Comparison of ENCODE assay signal across 8 mouse cellular contexts in genomic region chr10:127669170-127669569, GRCm38 (mm10). TPM values are rescaled to one million over a fixed set of nuclear protein-coding genes. Genes with fewer than 3 reads are reported as not detected.
DNase-seq lines count a peak whose midpoint lies in the region; ATAC-seq and TF ChIP-seq lines count a peak whose summit lies in the region.

No protein-coding gene starts in this region.

- no peaks in the 10 kb centered on the region for H3K9me3 ChIP-seq in midbrain, embryonic 12.5 days
- no peaks in the 10 kb centered on the region for H3K9me3 ChIP-seq in midbrain, embryonic 10.5 days (replicated peaks)
- no peaks in the 10 kb centered on the region for H3K9me3 ChIP-seq in limb, embryonic 15.5 days
- H3K9me3 ChIP-seq in stomach, embryonic 15.5 days: no peaks in the 10 kb centered on the region

- TF ChIP-seq CTCF in cerebellum, adult 2 months (IDR thresholded peaks at IDR 0.05; ENCODE audit: borderline replicate concordance, insufficient read depth, low read depth, low read length): no peak

- H3K27ac ChIP-seq in cerebellum, adult 2 months (ENCODE audit: insufficient read depth, low read length): peak overlapping the region; percentile 91; the same call in 1 of the 2 replicates
- no peak overlapping the region for H3K27ac ChIP-seq in midbrain, embryonic 12.5 days (replicated peaks)
- no peak overlapping the region for H3K27ac ChIP-seq in midbrain, embryonic 10.5 days (replicated peaks)
- peak overlapping the region; percentile 99 for H3K27ac ChIP-seq in limb, embryonic 15.5 days
- peak overlapping the region; percentile 94 for H3K27ac ChIP-seq in stomach, embryonic 15.5 days

- H3K36me3 ChIP-seq in midbrain, embryonic 12.5 days: no peaks in the 10 kb centered on the region
- no peaks in the 10 kb centered on the region for H3K36me3 ChIP-seq in midbrain, embryonic 10.5 days
- H3K36me3 ChIP-seq in limb, embryonic 15.5 days: peaks cover 6% of the 10 kb centered on the region
- H3K36me3 ChIP-seq in stomach, embryonic 15.5 days: no peaks in the 10 kb centered on the region

- peak overlapping the region; percentile 25 for H3K4me3 ChIP-seq in cerebellum, adult 2 months (replicated peaks; ENCODE audit: insufficient read depth, low read depth, low read length)
- H3K4me3 ChIP-seq in midbrain, embryonic 12.5 days: no peak overlapping the region
- no peak overlapping the region for H3K4me3 ChIP-seq in midbrain, embryonic 10.5 days
- peak overlapping the region; percentile 74 for H3K4me3 ChIP-seq in limb, embryonic 15.5 days
- H3K4me3 ChIP-seq in stomach, embryonic 15.5 days (replicated peaks): no peak overlapping the region; the same call in 1 of the 2 replicates

- no peak for TF ChIP-seq POLR2A in cerebellum, adult 2 months (IDR thresholded peaks at IDR 0.05; ENCODE audit: borderline replicate concordance, insufficient read depth, low read length)

- H3K4me2 ChIP-seq in midbrain, embryonic 12.5 days (replicated peaks): no peak overlapping the region
- H3K4me2 ChIP-seq in limb, embryonic 15.5 days: peak overlapping the region; percentile 72
- peak overlapping the region; percentile 85 for H3K4me2 ChIP-seq in stomach, embryonic 15.5 days

- DNase-seq in cerebellum, adult 2 months: no peak
- DNase-seq in cerebellum, adult 8-10 months: no peak
- no peak for DNase-seq in midbrain, embryonic 10.5 days (ENCODE audit: low spot score)
- peak; percentile 55 to 77 for DNase-seq in frontal cortex, postnatal 10 days (ENCODE audit: low spot score in 2 of 2)
- DNase-seq in gastrocnemius, postnatal 4 days (ENCODE audit: low spot score in 2 of 2): no peak

- WGBS in cerebellum, adult 2 months: 21% methylated on average over 7 of the region's 7 CpGs
- 38% methylated on average over 7 of the region's 7 CpGs for WGBS in midbrain, embryonic 12.5 days
- 27% methylated on average over 7 of the region's 7 CpGs for WGBS in midbrain, embryonic 10.5 days
- WGBS in limb, embryonic 15.5 days: 5% methylated on average over 7 of the region's 7 CpGs
- WGBS in stomach, embryonic 15.5 days: 22% methylated on average over 7 of the region's 7 CpGs

- H3K4me1 ChIP-seq in cerebellum, adult 2 months (ENCODE audit: control insufficient read depth, insufficient read depth, low read length): peaks cover 6% of the 10 kb centered on the region; the same call in 1 of the 2 replicates
- H3K4me1 ChIP-seq in midbrain, embryonic 12.5 days: peaks cover 40% of the 10 kb centered on the region
- H3K4me1 ChIP-seq in midbrain, embryonic 10.5 days: peaks cover 51% of the 10 kb centered on the region
- H3K4me1 ChIP-seq in limb, embryonic 15.5 days: peaks cover 46% of the 10 kb centered on the region
- H3K4me1 ChIP-seq in stomach, embryonic 15.5 days: peaks cover 27% of the 10 kb centered on the region

- H3K9ac ChIP-seq in midbrain, embryonic 12.5 days (replicated peaks): peak overlapping the region; percentile 20; the same call in 1 of the 2 replicates
- H3K9ac ChIP-seq in limb, embryonic 15.5 days: no peak overlapping the region
- H3K9ac ChIP-seq in stomach, embryonic 15.5 days: no peak overlapping the region

- H3K27me3 ChIP-seq in cerebellum, adult 2 months (ENCODE audit: control insufficient read depth, insufficient read depth, low read length): no peaks in the 10 kb centered on the region
- peaks cover 61% of the 10 kb centered on the region for H3K27me3 ChIP-seq in midbrain, embryonic 12.5 days
- H3K27me3 ChIP-seq in midbrain, embryonic 10.5 days (ENCODE audit: low read depth, poor library complexity, severe bottlenecking): peaks cover 57% of the 10 kb centered on the region
- no peaks in the 10 kb centered on the region for H3K27me3 ChIP-seq in limb, embryonic 15.5 days
- H3K27me3 ChIP-seq in stomach, embryonic 15.5 days (replicated peaks): no peaks in the 10 kb centered on the region

- ATAC-seq in midbrain, embryonic 12.5 days (ENCODE audit: low FRiP score, low read depth): no peak
- ATAC-seq in limb, embryonic 15.5 days (ENCODE audit: insufficient number of reproducible peaks, low FRiP score, low TSS enrichment, low read depth): no peak
- no peak for ATAC-seq in stomach, embryonic 15.5 days (ENCODE audit: insufficient read depth, low FRiP score, low read depth)

RNA-seq across cellular contexts. Expression of gene Nab2, which starts 0.8 kb away (rescaled TPM):
- 59.2 and 69.9 TPM in 2 replicates for polyA plus RNA-seq in cerebellum, adult 2 months (2012; rRNA removed)
- polyA plus RNA-seq in midbrain, embryonic 12.5 days (2016; fragmentation: Nextera tagmentation; extraction: Ambion mirVana): 3.7 and 4.5 TPM in 2 replicates
- 3.9 and 4.4 TPM in 2 replicates for polyA plus RNA-seq in midbrain, embryonic 10.5 days (2016; fragmentation: Nextera tagmentation; extraction: Ambion mirVana)
- 23.7 and 24.4 TPM in 2 replicates for polyA plus RNA-seq in limb, embryonic 15.5 days (2015; fragmentation: Nextera tagmentation; extraction: Ambion mirVana)
- 10.8 and 13.3 TPM in 2 replicates for polyA plus RNA-seq in stomach, embryonic 15.5 days (2015; fragmentation: Nextera tagmentation; extraction: Ambion mirVana)
- total RNA-seq in gastrocnemius, postnatal 4 days (2021): 10 to 100 TPM; 14.5 to 14.8 TPM

RNA-seq across cellular contexts. Expression of gene Nemp1, which starts 2.5 kb away (rescaled TPM):
- polyA plus RNA-seq in cerebellum, adult 2 months (2012; rRNA removed): 6.7 and 9.0 TPM in 2 replicates
- 10.0 and 10.3 TPM in 2 replicates for polyA plus RNA-seq in midbrain, embryonic 12.5 days (2016; fragmentation: Nextera tagmentation; extraction: Ambion mirVana)
- polyA plus RNA-seq in midbrain, embryonic 10.5 days (2016; fragmentation: Nextera tagmentation; extraction: Ambion mirVana): 9.0 TPM in 2 replicates
- 8.3 and 8.5 TPM in 2 replicates for polyA plus RNA-seq in limb, embryonic 15.5 days (2015; fragmentation: Nextera tagmentation; extraction: Ambion mirVana)
- 7.8 and 8.6 TPM in 2 replicates for polyA plus RNA-seq in stomach, embryonic 15.5 days (2015; fragmentation: Nextera tagmentation; extraction: Ambion mirVana)
- 1 to 10 TPM; 6.0 to 7.3 TPM for total RNA-seq in gastrocnemius, postnatal 4 days (2021)

RNA-seq across cellular contexts. Expression of gene Stat6, which starts 26.4 kb away (rescaled TPM):
- polyA plus RNA-seq in cerebellum, adult 2 months (2012; rRNA removed): 8.7 TPM in 2 replicates
- polyA plus RNA-seq in midbrain, embryonic 12.5 days (2016; fragmentation: Nextera tagmentation; extraction: Ambion mirVana): 6.1 and 9.0 TPM in 2 replicates
- 8.2 and 8.9 TPM in 2 replicates for polyA plus RNA-seq in midbrain, embryonic 10.5 days (2016; fragmentation: Nextera tagmentation; extraction: Ambion mirVana)
- polyA plus RNA-seq in limb, embryonic 15.5 days (2015; fragmentation: Nextera tagmentation; extraction: Ambion mirVana): 36.7 and 38.9 TPM in 2 replicates
- polyA plus RNA-seq in stomach, embryonic 15.5 days (2015; fragmentation: Nextera tagmentation; extraction: Ambion mirVana): 35.0 and 37.1 TPM in 2 replicates
- total RNA-seq in gastrocnemius, postnatal 4 days (2021): 10 to 100 TPM; 25.9 to 27.0 TPM

RNA-seq across cellular contexts. Expression of gene Myo1a, which starts 35.8 kb away (rescaled TPM):
- polyA plus RNA-seq in cerebellum, adult 2 months (2012; rRNA removed): 1.2 and 1.6 TPM in 2 replicates
- 0.47 and 0.71 TPM in 2 replicates for polyA plus RNA-seq in midbrain, embryonic 12.5 days (2016; fragmentation: Nextera tagmentation; extraction: Ambion mirVana)
- 0.41 and 0.69 TPM in 2 replicates for polyA plus RNA-seq in midbrain, embryonic 10.5 days (2016; fragmentation: Nextera tagmentation; extraction: Ambion mirVana)
- 0.24 and 0.37 TPM in 2 replicates for polyA plus RNA-seq in limb, embryonic 15.5 days (2015; fragmentation: Nextera tagmentation; extraction: Ambion mirVana)
- polyA plus RNA-seq in stomach, embryonic 15.5 days (2015; fragmentation: Nextera tagmentation; extraction: Ambion mirVana): 15.3 and 17.1 TPM in 2 replicates
- total RNA-seq in gastrocnemius, postnatal 4 days (2021): 1 to 10 TPM in 1 of 2 experiments, under 1 TPM in 1; 0.29 to 1.0 TPM

RNA-seq across cellular contexts. Expression of gene Lrp1, which starts 48.2 kb away (rescaled TPM):
- 346 and 366 TPM in 2 replicates for polyA plus RNA-seq in cerebellum, adult 2 months (2012; rRNA removed)
- polyA plus RNA-seq in midbrain, embryonic 12.5 days (2016; fragmentation: Nextera tagmentation; extraction: Ambion mirVana): 94.0 and 98.1 TPM in 2 replicates
- polyA plus RNA-seq in midbrain, embryonic 10.5 days (2016; fragmentation: Nextera tagmentation; extraction: Ambion mirVana): 54.9 and 69.8 TPM in 2 replicates
- 146 and 148 TPM in 2 replicates for polyA plus RNA-seq in limb, embryonic 15.5 days (2015; fragmentation: Nextera tagmentation; extraction: Ambion mirVana)
- polyA plus RNA-seq in stomach, embryonic 15.5 days (2015; fragmentation: Nextera tagmentation; extraction: Ambion mirVana): 77.0 and 87.0 TPM in 2 replicates
- total RNA-seq in gastrocnemius, postnatal 4 days (2021): 100 to 1,000 TPM; 184 to 193 TPM

Comparison
In these comparisons a context has a peak if more than half of its experiments do, and no peak if none do; other contexts are left out.
1. DNase-seq: peak in frontal cortex, postnatal 10 days (2 of 2); none in cerebellum, adult 2 months (0 of 2), cerebellum, adult 8-10 months (single experiment), midbrain, embryonic 10.5 days (single experiment) and gastrocnemius, postnatal 4 days (0 of 2).
2. H3K27ac ChIP-seq: peak in cerebellum, adult 2 months (single experiment), limb, embryonic 15.5 days (single experiment) and stomach, embryonic 15.5 days (single experiment); none in midbrain, embryonic 12.5 days (single experiment) and midbrain, embryonic 10.5 days (single experiment).
3. H3K4me3 ChIP-seq: peak in cerebellum, adult 2 months (single experiment) and limb, embryonic 15.5 days (single experiment); none in midbrain, embryonic 12.5 days (single experiment), midbrain, embryonic 10.5 days (single experiment) and stomach, embryonic 15.5 days (single experiment).